Mouse (Mus musculus) CD4-positive naive resting alpha-beta T cell, adult 76 days (primary cell): Measurements from ENCODE around the gene Olfr1317. TPM values are rescaled to one million over a fixed set of nuclear protein-coding genes. Genes with fewer than 3 reads are reported as not detected.

Source experiments
- total RNA-seq: library from RNA; stranded (reverse); gene quantifications from one replicate; pipeline ENCODE4 v1.2.4, GENCODE M21; 2023

Olfr1317 gene
- total RNA-seq: not detected

GRCm38 (mm10) chr2:112140029-112140428 lies at the start of gene Olfr1317:
Olfr1317 (plus strand) TSS chr2:112140329.

GRCm38 (mm10) chr2:112096681-112097080 lies 43.4 kb upstream of the Olfr1317 start, which contains the start of gene Olfr1314:
Olfr1314 (minus strand) TSS chr2:112096781.

GRCm38 (mm10) chr2:112115340-112115739 lies 24.8 kb upstream of the Olfr1317 start, which contains the start of gene Olfr1315-ps1:
Olfr1315-ps1 (minus strand) TSS chr2:112115440.

GRCm38 (mm10) chr2:112134877-112135276 lies 5.3 kb upstream of the Olfr1317 start, which contains the start of gene Olfr1316:
Olfr1316 (minus strand) TSS chr2:112134977.

GRCm38 (mm10) chr2:112153898-112154297 lies 13.8 kb downstream of the Olfr1317 start, which contains the start of gene Olfr1318:
Olfr1318 (plus strand) TSS chr2:112154198.

Other genes starting within 250 kb of the Olfr1317 start
- gene Olfr1306, start 224.1 kb upstream of the Olfr1317 start, total RNA-seq: not detected
- gene Olfr1307, start 190.9 kb upstream of the Olfr1317 start, total RNA-seq: 0.12 TPM
- not detected for gene Olfr1308, start 175.4 kb upstream of the Olfr1317 start, total RNA-seq
- gene Olfr1309, start 150.0 kb upstream of the Olfr1317 start, total RNA-seq: not detected
- gene Olfr1310, start 127.6 kb upstream of the Olfr1317 start, total RNA-seq: not detected
- not detected for gene Olfr1311, start 115.9 kb upstream of the Olfr1317 start, total RNA-seq
- gene Olfr1312, start 90.1 kb upstream of the Olfr1317 start, total RNA-seq: not detected
- not detected for gene Olfr1313, start 62.5 kb upstream of the Olfr1317 start, total RNA-seq
- gene Olfr1314, start 43.5 kb upstream of the Olfr1317 start, total RNA-seq: not detected
- gene Olfr1315-ps1, start 24.9 kb upstream of the Olfr1317 start, total RNA-seq: not detected
- not detected for gene Olfr1316, start 5.4 kb upstream of the Olfr1317 start, total RNA-seq
- not detected for gene Olfr1318, start 13.9 kb downstream of the Olfr1317 start, total RNA-seq
- gene Lpcat4, start 99.1 kb downstream of the Olfr1317 start, total RNA-seq: 43.4 TPM
- gene Nutm1, start 119.0 kb downstream of the Olfr1317 start, total RNA-seq: not detected
- gene Nop10, start 121.6 kb downstream of the Olfr1317 start, total RNA-seq: 57.4 TPM
- gene Slc12a6, start 125.5 kb downstream of the Olfr1317 start, total RNA-seq: 126 TPM
- gene Gm21985, start 126.0 kb downstream of the Olfr1317 start, total RNA-seq: 0.50 TPM
- gene Emc4, start 227.7 kb downstream of the Olfr1317 start, total RNA-seq: 32.6 TPM
- gene Katnbl1, start 238.9 kb downstream of the Olfr1317 start, total RNA-seq: 15.2 TPM